Mouse (Mus musculus): ENCODE measurements at regions not wholly inside any gene's neighbourhood (a gene's known extent, or its start where the extent isn't known, plus 50 kb on each side); places are given as distances from the start of the nearest gene placed in this dataset.

DNA sequence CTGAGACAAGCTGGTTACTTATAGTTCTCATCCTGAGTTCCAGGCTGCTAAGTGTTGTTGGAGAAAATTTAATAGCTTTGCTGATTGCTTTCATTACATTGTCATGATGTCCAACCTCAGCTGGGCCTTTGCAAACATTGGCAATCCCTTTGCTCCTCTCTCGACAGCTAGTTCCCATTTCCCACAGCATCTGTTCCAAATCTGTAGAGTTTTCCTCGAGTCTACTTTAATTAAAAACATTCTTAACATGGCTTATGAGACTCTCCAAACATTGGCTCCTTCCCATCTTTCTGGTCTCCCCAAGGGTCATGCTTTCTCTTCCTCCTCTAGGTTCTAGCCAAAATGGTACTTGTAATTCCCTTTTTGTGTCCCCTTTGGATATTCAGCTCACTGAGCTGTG, 672.6 kb upstream of the Gm8797 start:
- DNase-seq = peak; percentile 4

GRCm38 (mm10) chr3:5086721-5087120, 663.9 kb upstream of the Gm8797 start:
- DNase-seq = no peak

- no peak for DNase-seq
These were observed 661.7 kb upstream of the Gm8797 start for GRCm38 (mm10) chr3:5088867-5089266.

GRCm38 (mm10) chr3:5089393-5090010, 661.1 kb upstream of the Gm8797 start:
- DNase-seq = peak; percentile 1 to 3

DNA sequence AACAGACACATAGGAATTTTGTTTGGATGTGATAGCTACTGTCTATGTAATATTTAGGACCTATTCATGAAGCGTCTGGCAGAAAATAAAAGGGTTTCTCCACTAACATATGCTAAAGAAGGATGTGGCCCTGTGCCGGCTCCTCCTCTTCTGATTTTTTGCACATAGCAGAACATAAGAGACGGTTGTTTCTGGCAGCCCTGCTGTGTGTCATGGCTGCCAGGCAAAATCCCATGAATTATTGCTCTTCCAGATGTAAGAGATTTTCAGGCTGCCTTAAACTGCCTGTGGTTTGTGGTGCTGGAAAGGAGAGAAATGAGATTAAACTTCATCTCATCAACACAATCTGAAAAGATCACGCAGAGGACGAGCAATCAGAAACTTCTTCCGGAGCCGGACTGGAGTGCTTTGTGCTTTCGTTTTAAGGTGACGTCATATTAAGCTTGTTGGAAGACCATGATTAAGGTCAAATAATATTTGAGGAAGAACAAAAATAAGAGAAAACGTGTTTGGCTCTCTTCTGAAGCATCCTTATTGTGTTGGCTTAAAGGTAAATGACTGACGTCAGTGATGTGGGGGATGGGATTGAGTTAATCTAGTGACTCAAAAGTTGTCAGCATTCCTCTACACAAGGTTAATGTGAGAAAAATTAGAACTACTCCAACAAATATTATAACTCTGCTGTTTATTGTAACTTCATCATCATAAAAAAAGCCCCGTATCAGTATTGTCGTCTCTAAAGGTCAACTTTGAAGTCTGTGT, 660.3 kb upstream of the Gm8797 start:
- DNase-seq = peak; percentile 33 to 37

GRCm38 (mm10) chr3:5090987-5091386, 659.6 kb upstream of the Gm8797 start:
- DNase-seq = no peak

Measured in kidney, postnatal 4 days (tissue).